Mouse (Mus musculus) lung, embryonic 15.5 days (tissue): ENCODE measurements around the gene Tdp2. TPM values are rescaled to one million over a fixed set of nuclear protein-coding genes. Genes with fewer than 3 reads are reported as not detected.
A peak's percentile ranks its signal among the peaks of the same experiment; 100 is the strongest.

ENCODE experiments used
- ATAC-seq: fragments of 200-750 bp; cut with Nextera tagmentation; 2 replicates; pipeline ENCODE4 v1.8.0; 2017; ENCODE audit warnings: moderate number of reproducible peaks, borderline replicate concordance; ENCODE audit not compliant: low FRiP score, low TSS enrichment; ENCODE audit errors: extremely low read depth
- H3K27ac ChIP-seq: fragments of 300-500 bp; sonication (generic); 2 replicates; pipeline ENCODE4 v1.5.1; 2015; ENCODE audit warnings: moderate library complexity, mild to moderate bottlenecking, inconsistent platforms
- H3K27me3 ChIP-seq: fragments of 300-500 bp; sonication (generic); 2 replicates; pipeline ENCODE4 v1.6.1; 2015; ENCODE audit warnings: inconsistent platforms
- H3K36me3 ChIP-seq: fragments of 300-500 bp; sonication (generic); 2 replicates; pipeline ENCODE4 v1.6.1; 2015; ENCODE audit warnings: inconsistent platforms
- H3K4me1 ChIP-seq: fragments of 300-500 bp; sonication (generic); 2 replicates; pipeline ENCODE4 v1.6.1; 2015; ENCODE audit warnings: inconsistent platforms
- H3K4me2 ChIP-seq: fragments of 300-500 bp; sonication (generic); 2 replicates; pipeline ENCODE4 v1.6.1; 2015; ENCODE audit warnings: inconsistent platforms, mild to moderate bottlenecking, moderate library complexity
- H3K4me3 ChIP-seq: fragments of 300-500 bp; sonication (generic); 2 replicates; pipeline ENCODE4 v1.5.1; 2015; ENCODE audit warnings: mild to moderate bottlenecking, inconsistent platforms
- H3K9ac ChIP-seq: fragments of 300-500 bp; sonication (generic); 2 replicates; pipeline ENCODE4 v1.6.1; 2015; ENCODE audit warnings: inconsistent platforms
- H3K9me3 ChIP-seq: fragments of 300-500 bp; sonication (generic); 2 replicates; pipeline ENCODE4 v1.6.1; 2016; ENCODE audit warnings: inconsistent platforms
- WGBS: fragments of 180-500 bp; shearing (Covaris S2); methylation state at CpG from one replicate; pipeline ENCODE4 v1.1.7; 2015; 5-methylcytosine and 5-hydroxymethylcytosine counted together
- polyA plus RNA-seq: library from polyadenylated mRNA; unstranded; fragments of >200 nt; fragmentation: Nextera tagmentation; extraction: Ambion mirVana; gene quantifications from 2 replicates; pipeline ENCODE4 v1.2.1, GENCODE M21; 2015

The Tdp2 gene
- polyA plus RNA-seq, 1 experiment from 2014 or later: 57.6 TPM

DNA sequence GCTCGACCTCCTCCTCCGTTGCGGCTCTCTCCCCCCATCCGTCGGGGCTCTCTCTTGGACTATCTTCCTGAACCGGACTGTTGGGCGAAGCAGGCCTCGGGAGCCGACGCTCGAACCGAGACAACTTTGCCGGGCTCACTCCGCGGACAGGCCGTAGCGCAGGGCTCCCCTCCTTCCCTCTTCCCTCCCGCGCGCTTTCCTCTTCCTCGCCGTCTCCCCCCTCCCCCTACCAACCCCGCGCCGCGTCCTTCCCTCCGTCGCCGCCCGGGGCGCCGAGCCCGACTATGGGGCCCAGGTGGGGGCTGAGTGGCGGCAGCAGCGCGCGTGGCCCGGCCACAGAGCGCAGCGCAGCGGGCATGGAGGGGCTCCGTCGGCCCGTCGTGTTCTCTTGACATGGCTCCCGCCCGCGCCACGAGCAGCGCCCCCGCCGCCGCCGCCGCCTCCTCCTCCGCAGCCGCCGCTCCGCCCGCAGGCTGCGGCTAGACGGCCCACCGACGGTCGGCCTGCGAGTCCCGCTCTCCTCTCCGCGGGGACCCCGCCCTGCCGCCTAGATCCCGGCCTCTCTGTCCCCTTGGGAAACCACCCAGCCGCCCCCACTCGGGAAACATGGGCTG is 30.1 kb upstream of the Tdp2 start, which contains the start of gene BC005537:
Gene BC005537, plus strand, starts transcription at position 350 of the 614 bp plus-strand sequence.
- H3K27me3 ChIP-seq: no peaks in the 10 kb centered on the region
- peak within 1 kb of the TSS; percentile 88 for H3K4me3 ChIP-seq
- peak within 1 kb of the TSS; percentile 95 for H3K9ac ChIP-seq
- peak within 1 kb of the TSS; percentile 89 for H3K4me2 ChIP-seq
- ATAC-seq: peak; percentile 25
- H3K9me3 ChIP-seq: no peaks in the 10 kb centered on the region
- WGBS: under 1% methylated on average over 37 of the region's 74 CpGs
- peak within 1 kb of the TSS; percentile 100 for H3K27ac ChIP-seq
- H3K36me3 ChIP-seq: peaks cover 4% of the 10 kb centered on the region
- H3K4me1 ChIP-seq: peaks cover 25% of the 10 kb centered on the region; the same call in 1 of the 2 replicates

- H3K9me3 ChIP-seq: no peaks in the 10 kb centered on the region
- H3K9ac ChIP-seq: peak overlapping the region; percentile 95
- H3K4me2 ChIP-seq: peak overlapping the region; percentile 89
- no peak for ATAC-seq
- H3K27me3 ChIP-seq: no peaks in the 10 kb centered on the region
- under 1% methylated on average over 26 of the region's 26 CpGs for WGBS
- H3K4me1 ChIP-seq: peaks cover 25% of the 10 kb centered on the region; the same call in 1 of the 2 replicates
- peaks cover 9% of the 10 kb centered on the region for H3K36me3 ChIP-seq
- H3K27ac ChIP-seq: peak overlapping the region; percentile 100
- peak overlapping the region; percentile 88 for H3K4me3 ChIP-seq
Observed at GRCm38 (mm10) chr13:24802131-24802691, 29.3 kb upstream of the Tdp2 start.

DNA sequence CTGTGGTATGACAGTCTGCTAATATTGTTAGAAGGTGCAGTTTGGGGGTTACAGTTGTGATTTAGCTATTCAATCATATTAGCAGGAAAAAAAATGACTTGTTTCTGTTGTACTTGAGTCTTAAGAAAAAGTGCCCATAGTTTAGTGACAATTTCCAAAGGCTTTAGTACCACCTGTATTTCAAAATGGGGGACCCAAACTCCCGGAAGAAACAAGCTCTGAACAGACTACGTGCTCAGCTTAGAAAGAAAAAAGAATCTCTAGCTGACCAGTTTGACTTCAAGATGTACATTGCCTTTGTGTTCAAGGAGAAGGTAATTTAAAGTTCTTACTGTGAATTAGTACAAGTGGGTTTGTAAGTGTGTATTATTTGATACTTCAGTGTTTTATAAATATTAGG is 28.3 kb upstream of the Tdp2 start:
- H3K9ac ChIP-seq: peak overlapping the region; percentile 95
- H3K27me3 ChIP-seq: no peaks in the 10 kb centered on the region
- H3K9me3 ChIP-seq: no peaks in the 10 kb centered on the region
- no peak for ATAC-seq
- 11% methylated on average over 2 of the region's 2 CpGs for WGBS
- H3K4me2 ChIP-seq: peak overlapping the region; percentile 89
- H3K36me3 ChIP-seq: peaks cover 19% of the 10 kb centered on the region
- no peak overlapping the region for H3K27ac ChIP-seq
- H3K4me3 ChIP-seq: peak overlapping the region; percentile 88
- peaks cover 25% of the 10 kb centered on the region; the same call in 1 of the 2 replicates for H3K4me1 ChIP-seq

DNA sequence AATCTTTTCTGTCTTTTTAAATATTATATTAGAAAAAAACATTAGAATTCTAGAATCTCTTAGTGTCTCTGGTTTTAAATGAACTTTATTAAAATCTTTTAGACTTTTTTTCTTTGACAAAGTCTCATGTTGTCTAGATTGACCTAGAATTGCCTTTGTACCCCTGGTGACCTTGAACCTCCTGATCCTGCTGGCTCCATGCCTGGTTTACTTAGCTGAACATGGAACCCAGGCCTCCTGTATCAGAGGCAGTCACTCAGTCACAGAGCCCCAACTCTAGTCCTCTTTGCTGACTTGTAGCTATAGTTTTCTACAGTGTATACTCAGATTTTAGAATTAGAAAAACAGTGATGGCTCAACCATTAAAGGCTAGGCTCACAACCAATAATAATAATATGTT is 25.4 kb upstream of the Tdp2 start:
- Histone ChIP-seq H3K4me1 (peaks cover 19% of the 10 kb centered on the region; the same call in 1 of the 2 replicates), H3K36me3 (peaks cover 44% of the 10 kb centered on the region), H3K4me3 (no peak overlapping the region), H3K27ac (no peak overlapping the region), H3K9me3 (no peaks in the 10 kb centered on the region), H3K4me2 (no peak overlapping the region), H3K27me3 (no peaks in the 10 kb centered on the region), H3K9ac (no peak overlapping the region)
- ATAC-seq: no peak

- ATAC-seq: no peak
- Histone ChIP-seq H3K27me3 (no peaks in the 10 kb centered on the region), H3K36me3 (peaks cover 66% of the 10 kb centered on the region), H3K4me1 (no peaks in the 10 kb centered on the region), H3K4me2 (no peak overlapping the region), H3K4me3 (no peak overlapping the region), H3K9me3 (no peaks in the 10 kb centered on the region), H3K9ac (no peak overlapping the region), H3K27ac (no peak overlapping the region)
- WGBS: 97% methylated on average over 2 of the region's 2 CpGs
Observed at GRCm38 (mm10) chr13:24812521-24812920, 19.0 kb upstream of the Tdp2 start.

- Histone ChIP-seq H3K9ac (no peak overlapping the region), H3K4me2 (no peak overlapping the region), H3K9me3 (no peaks in the 10 kb centered on the region), H3K4me1 (no peaks in the 10 kb centered on the region), H3K4me3 (no peak overlapping the region), H3K36me3 (peaks cover 48% of the 10 kb centered on the region), H3K27me3 (no peaks in the 10 kb centered on the region), H3K27ac (no peak overlapping the region)
- ATAC-seq: no peak
- 90% methylated on average over 1 of the region's 1 CpGs for WGBS
Observed at GRCm38 (mm10) chr13:24814616-24815015, 16.9 kb upstream of the Tdp2 start.

DNA sequence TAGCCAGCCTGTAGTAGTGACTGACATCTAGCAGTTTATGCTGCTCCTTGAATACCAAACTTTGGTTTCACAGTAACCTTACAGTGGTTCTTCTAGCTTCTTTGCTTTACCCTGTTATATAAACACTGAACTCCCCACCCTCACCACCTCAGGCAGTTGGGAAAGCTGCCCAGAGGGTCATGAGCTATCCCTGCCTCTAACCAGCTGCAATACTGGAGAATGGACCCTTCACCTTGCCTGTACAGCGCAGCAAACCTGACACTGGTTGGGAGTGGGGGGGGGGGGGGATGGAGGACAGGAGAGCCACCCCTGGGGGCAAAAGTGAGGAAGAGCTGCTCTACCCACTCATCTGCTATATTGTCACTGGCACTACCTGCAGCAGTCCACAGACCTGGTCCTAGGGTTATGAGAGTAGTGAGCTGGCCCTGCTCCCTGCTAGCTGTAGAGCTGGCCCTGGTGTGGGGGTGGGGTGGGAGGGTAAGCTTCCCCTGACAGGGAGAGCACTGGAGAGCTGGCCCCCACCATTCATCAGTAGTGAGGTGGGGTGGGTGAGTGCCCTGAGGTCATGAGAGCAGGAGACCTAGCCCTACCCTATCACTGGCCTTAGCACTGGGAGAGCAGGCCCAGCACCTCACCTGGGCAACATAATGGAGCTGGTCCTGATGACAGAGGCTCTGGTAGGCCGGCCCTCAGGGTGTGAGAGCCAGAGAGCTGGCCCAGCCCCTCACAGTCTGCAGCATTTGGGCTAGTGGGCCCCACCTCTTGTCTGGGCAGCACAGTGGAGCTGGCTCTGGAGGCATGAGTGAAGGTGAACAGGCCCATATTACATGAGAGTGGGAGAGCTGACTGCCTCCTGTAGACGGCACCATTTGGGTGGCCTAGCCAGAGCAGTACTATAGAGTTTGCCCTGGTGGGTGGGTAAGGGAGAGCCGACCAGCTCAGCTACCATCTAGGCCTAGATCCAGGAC is 15.1 kb upstream of the Tdp2 start:
- Histone ChIP-seq H3K9ac (no peak overlapping the region), H3K4me2 (no peak overlapping the region), H3K4me1 (no peaks in the 10 kb centered on the region), H3K27me3 (no peaks in the 10 kb centered on the region), H3K4me3 (no peak overlapping the region), H3K36me3 (peaks cover 31% of the 10 kb centered on the region), H3K27ac (no peak overlapping the region; the same call in 1 of the 2 replicates), H3K9me3 (no peaks in the 10 kb centered on the region)
- WGBS: 61% methylated on average over 4 of the region's 4 CpGs
- peak; percentile 64 for ATAC-seq

GRCm38 (mm10) chr13:24819931-24820330 is 11.5 kb upstream of the Tdp2 start:
- no peak overlapping the region for H3K9ac ChIP-seq
- no peaks in the 10 kb centered on the region for H3K9me3 ChIP-seq
- no peaks in the 10 kb centered on the region for H3K27me3 ChIP-seq
- no peak overlapping the region for H3K27ac ChIP-seq
- no peak for ATAC-seq
- H3K36me3 ChIP-seq: peaks cover 4% of the 10 kb centered on the region; the same call in 1 of the 2 replicates
- no peak overlapping the region for H3K4me2 ChIP-seq
- WGBS: 83% methylated on average over 1 of the region's 1 CpGs
- H3K4me1 ChIP-seq: no peaks in the 10 kb centered on the region
- no peak overlapping the region for H3K4me3 ChIP-seq

DNA sequence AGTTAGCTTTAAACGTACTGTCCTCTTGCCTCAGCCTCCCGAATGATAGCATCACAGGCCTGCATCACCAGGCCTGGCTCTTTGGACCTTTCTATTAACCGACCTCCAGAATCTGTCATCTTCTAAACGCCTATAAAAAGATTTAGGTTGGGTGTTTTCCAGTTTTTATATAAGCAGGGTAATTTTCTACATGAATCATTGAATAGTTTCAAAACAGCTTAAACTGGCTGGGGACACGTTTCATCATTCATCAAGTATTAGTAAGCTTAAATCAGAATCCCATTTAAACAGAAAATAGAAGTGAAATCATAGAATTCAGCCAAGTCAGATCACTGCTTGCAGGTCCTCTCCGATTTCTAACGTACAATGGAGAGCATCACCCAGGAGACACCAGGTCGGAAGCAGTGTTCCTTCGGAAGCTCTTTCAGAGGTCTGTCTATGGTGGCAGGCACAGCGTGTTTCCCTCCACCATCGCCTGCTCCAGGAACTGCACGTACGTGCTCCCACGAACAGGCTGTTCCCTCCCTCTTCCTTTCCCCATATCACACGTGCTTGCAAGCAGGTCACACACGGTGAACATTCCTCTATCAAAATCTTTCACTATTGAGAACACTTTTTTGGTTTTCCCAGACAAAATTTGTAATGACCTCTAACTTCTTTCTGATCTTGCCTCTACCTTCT is 8.7 kb upstream of the Tdp2 start:
- 82% methylated on average over 16 of the region's 16 CpGs for WGBS
- Histone ChIP-seq H3K4me3 (no peak overlapping the region), H3K9ac (no peak overlapping the region), H3K27ac (no peak overlapping the region), H3K27me3 (no peaks in the 10 kb centered on the region), H3K4me2 (no peak overlapping the region), H3K9me3 (no peaks in the 10 kb centered on the region), H3K4me1 (no peaks in the 10 kb centered on the region), H3K36me3 (no peaks in the 10 kb centered on the region)
- ATAC-seq: no peak

DNA sequence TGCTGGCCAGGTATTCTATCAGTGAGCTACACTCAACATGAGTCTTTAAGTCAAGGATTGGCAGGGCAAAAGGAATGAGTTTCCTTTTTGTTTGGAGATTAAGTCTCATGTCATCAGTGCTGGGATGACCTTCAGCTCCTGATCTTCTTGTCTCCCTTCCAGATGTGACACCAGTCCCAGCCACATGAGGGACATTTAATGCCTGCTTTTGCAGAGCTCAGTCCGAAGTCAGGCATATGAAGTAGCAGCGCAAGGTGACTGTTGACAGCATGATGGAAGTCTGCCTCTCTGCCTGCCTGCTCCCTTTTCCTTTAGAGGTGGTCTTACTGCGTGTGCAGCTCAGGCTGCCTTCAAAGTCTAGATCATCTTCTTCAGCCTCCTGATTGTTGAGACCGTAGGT is 6.8 kb upstream of the Tdp2 start:
- no peak overlapping the region for H3K9ac ChIP-seq
- ATAC-seq: no peak
- no peaks in the 10 kb centered on the region for H3K9me3 ChIP-seq
- 79% methylated on average over 4 of the region's 4 CpGs for WGBS
- no peak overlapping the region for H3K4me3 ChIP-seq
- H3K4me2 ChIP-seq: no peak overlapping the region
- no peaks in the 10 kb centered on the region for H3K36me3 ChIP-seq
- no peaks in the 10 kb centered on the region for H3K4me1 ChIP-seq
- no peak overlapping the region for H3K27ac ChIP-seq
- no peaks in the 10 kb centered on the region for H3K27me3 ChIP-seq

DNA sequence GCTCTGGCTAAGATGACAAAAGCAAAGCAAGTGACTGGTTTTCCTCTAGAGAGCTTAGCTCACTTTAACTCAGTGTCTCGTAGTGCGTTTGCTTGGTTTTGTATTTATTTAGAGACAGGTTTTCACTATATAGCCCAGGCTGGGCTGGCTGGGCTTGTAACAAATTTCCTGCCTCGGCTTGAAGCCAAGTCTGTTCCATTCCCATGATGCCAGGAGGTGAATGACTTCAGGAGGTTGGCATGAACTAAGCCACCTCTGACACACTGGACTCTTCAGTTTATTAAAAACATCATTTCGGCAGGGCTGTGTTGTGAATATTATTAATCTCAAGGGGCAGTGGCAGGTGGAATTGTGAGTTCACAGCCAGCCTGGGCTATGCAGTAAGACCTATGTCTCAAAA is 5.9 kb upstream of the Tdp2 start:
- H3K27me3 ChIP-seq: no peaks in the 10 kb centered on the region
- no peaks in the 10 kb centered on the region for H3K36me3 ChIP-seq
- H3K4me3 ChIP-seq: no peak overlapping the region
- H3K4me1 ChIP-seq: peaks cover 2% of the 10 kb centered on the region; the same call in 1 of the 2 replicates
- WGBS: 74% methylated on average over 4 of the region's 4 CpGs
- H3K27ac ChIP-seq: no peak overlapping the region
- H3K4me2 ChIP-seq: no peak overlapping the region
- H3K9ac ChIP-seq: no peak overlapping the region
- H3K9me3 ChIP-seq: no peaks in the 10 kb centered on the region
- ATAC-seq: no peak
